Mouse (Mus musculus): Measurements from ENCODE around the gene Gm45140. TPM values are rescaled to one million over a fixed set of nuclear protein-coding genes. Genes with fewer than 3 reads are reported as not detected.

The Gm45140 gene
- polyA plus RNA-seq, 1 experiment from 2014 or later: 2.2 TPM

- Histone ChIP-seq H3K36me3 (no peaks in the 10 kb centered on the region), H3K4me2 (no peak overlapping the region), H3K9me3 (replicated peaks) (no peaks in the 10 kb centered on the region), H3K4me1 (replicated peaks) (0 out of 2 replicates have a peak, but pooled peaks cover 5% of the 10 kb centered on the region), H3K27me3 (no peaks in the 10 kb centered on the region), H3K27ac (no peak overlapping the region), H3K9ac (no peak overlapping the region), H3K4me3 (no peak overlapping the region)
- WGBS: 53% methylated on average over 2 of the region's 2 CpGs
- ATAC-seq (replicated peaks; ENCODE audit: insufficient number of reproducible peaks, insufficient read depth, low FRiP score, low read depth): no peak
Observed at GRCm38 (mm10) chr6:87746849-87747248, 88.7 kb downstream of the Gm45140 start.

GRCm38 (mm10) chr6:87746059-87746458 lies 89.5 kb downstream of the Gm45140 start:
- Histone ChIP-seq H3K4me3 (no peak overlapping the region), H3K9me3 (replicated peaks) (no peaks in the 10 kb centered on the region), H3K27ac (no peak overlapping the region), H3K4me1 (replicated peaks) (0 out of 2 replicates have a peak, but pooled peaks cover 5% of the 10 kb centered on the region), H3K9ac (no peak overlapping the region), H3K4me2 (no peak overlapping the region), H3K36me3 (no peaks in the 10 kb centered on the region), H3K27me3 (no peaks in the 10 kb centered on the region)
- WGBS: 56% methylated on average over 3 of the region's 3 CpGs
- ATAC-seq (replicated peaks; ENCODE audit: insufficient number of reproducible peaks, insufficient read depth, low FRiP score, low read depth): no peak

- Histone ChIP-seq H3K4me3 (no peak overlapping the region), H3K27ac (no peak overlapping the region), H3K36me3 (no peaks in the 10 kb centered on the region), H3K27me3 (no peaks in the 10 kb centered on the region), H3K4me1 (replicated peaks) (peaks cover 8% of the 10 kb centered on the region), H3K4me2 (no peak overlapping the region), H3K9ac (no peak overlapping the region), H3K9me3 (replicated peaks) (no peaks in the 10 kb centered on the region)
- no peak for ATAC-seq (replicated peaks; ENCODE audit: insufficient number of reproducible peaks, insufficient read depth, low FRiP score, low read depth)
- WGBS: 26% methylated on average over 1 of the region's 1 CpGs
Observed at GRCm38 (mm10) chr6:87745301-87745700, 90.3 kb downstream of the Gm45140 start.

GRCm38 (mm10) chr6:87744632-87745031 lies 91.0 kb downstream of the Gm45140 start:
- H3K9ac ChIP-seq: no peak overlapping the region
- H3K9me3 ChIP-seq (replicated peaks): no peaks in the 10 kb centered on the region
- H3K27me3 ChIP-seq: no peaks in the 10 kb centered on the region
- WGBS: 73% methylated on average over 3 of the region's 3 CpGs
- H3K4me3 ChIP-seq: no peak overlapping the region
- no peak overlapping the region for H3K27ac ChIP-seq
- H3K4me1 ChIP-seq (replicated peaks): peaks cover 14% of the 10 kb centered on the region
- no peak overlapping the region for H3K4me2 ChIP-seq
- H3K36me3 ChIP-seq: no peaks in the 10 kb centered on the region
- no peak for ATAC-seq (replicated peaks; ENCODE audit: insufficient number of reproducible peaks, insufficient read depth, low FRiP score, low read depth)

GRCm38 (mm10) chr6:87743281-87743680 lies 92.3 kb downstream of the Gm45140 start:
- no peaks in the 10 kb centered on the region for H3K9me3 ChIP-seq (replicated peaks)
- H3K27me3 ChIP-seq: no peaks in the 10 kb centered on the region
- H3K27ac ChIP-seq: no peak overlapping the region
- no peak for ATAC-seq (replicated peaks; ENCODE audit: insufficient number of reproducible peaks, insufficient read depth, low FRiP score, low read depth)
- H3K4me2 ChIP-seq: no peak overlapping the region
- H3K36me3 ChIP-seq: no peaks in the 10 kb centered on the region
- 69% methylated on average over 5 of the region's 5 CpGs for WGBS
- H3K4me1 ChIP-seq (replicated peaks): peaks cover 21% of the 10 kb centered on the region
- H3K4me3 ChIP-seq: no peak overlapping the region
- H3K9ac ChIP-seq: no peak overlapping the region

GRCm38 (mm10) chr6:87742804-87743203 lies 92.8 kb downstream of the Gm45140 start:
- Histone ChIP-seq H3K27me3 (no peaks in the 10 kb centered on the region), H3K4me3 (no peak overlapping the region), H3K4me1 (replicated peaks) (peaks cover 26% of the 10 kb centered on the region), H3K36me3 (no peaks in the 10 kb centered on the region), H3K27ac (no peak overlapping the region), H3K9ac (no peak overlapping the region), H3K4me2 (no peak overlapping the region), H3K9me3 (replicated peaks) (no peaks in the 10 kb centered on the region)
- WGBS: 78% methylated on average over 5 of the region's 5 CpGs
- no peak for ATAC-seq (replicated peaks; ENCODE audit: insufficient number of reproducible peaks, insufficient read depth, low FRiP score, low read depth)

- no peaks in the 10 kb centered on the region for H3K36me3 ChIP-seq
- no peak overlapping the region for H3K9ac ChIP-seq
- no peaks in the 10 kb centered on the region for H3K27me3 ChIP-seq
- H3K4me3 ChIP-seq: no peak overlapping the region
- H3K27ac ChIP-seq: no peak overlapping the region
- H3K4me1 ChIP-seq (replicated peaks): peaks cover 26% of the 10 kb centered on the region
- no peak for ATAC-seq (replicated peaks; ENCODE audit: insufficient number of reproducible peaks, insufficient read depth, low FRiP score, low read depth)
- no peaks in the 10 kb centered on the region for H3K9me3 ChIP-seq (replicated peaks)
- WGBS: 58% methylated on average over 8 of the region's 8 CpGs
- no peak overlapping the region for H3K4me2 ChIP-seq
Observed at GRCm38 (mm10) chr6:87741978-87742377, 93.6 kb downstream of the Gm45140 start.

- Histone ChIP-seq H3K27me3 (0 out of 2 replicates have a peak, but pooled peaks cover 5% of the 10 kb centered on the region), H3K4me1 (replicated peaks) (peaks cover 23% of the 10 kb centered on the region), H3K4me3 (no peak overlapping the region), H3K36me3 (no peaks in the 10 kb centered on the region), H3K9me3 (replicated peaks) (no peaks in the 10 kb centered on the region), H3K9ac (no peak overlapping the region), H3K4me2 (no peak overlapping the region), H3K27ac (no peak overlapping the region)
- ATAC-seq (replicated peaks; ENCODE audit: insufficient number of reproducible peaks, insufficient read depth, low FRiP score, low read depth): no peak
Observed at GRCm38 (mm10) chr6:87740496-87740895, 95.1 kb downstream of the Gm45140 start.

GRCm38 (mm10) chr6:87739898-87740297 lies 95.7 kb downstream of the Gm45140 start:
- H3K27ac ChIP-seq: peak overlapping the region; percentile 47
- ATAC-seq (replicated peaks; ENCODE audit: insufficient number of reproducible peaks, insufficient read depth, low FRiP score, low read depth): no peak
- H3K9ac ChIP-seq: no peak overlapping the region
- H3K36me3 ChIP-seq: no peaks in the 10 kb centered on the region
- no peaks in the 10 kb centered on the region for H3K9me3 ChIP-seq (replicated peaks)
- 0 out of 2 replicates have a peak, but pooled peaks cover 8% of the 10 kb centered on the region for H3K27me3 ChIP-seq
- H3K4me2 ChIP-seq: no peak overlapping the region
- 25% methylated on average over 6 of the region's 6 CpGs for WGBS
- peaks cover 21% of the 10 kb centered on the region for H3K4me1 ChIP-seq (replicated peaks)
- H3K4me3 ChIP-seq: no peak overlapping the region

Other genes starting within 250 kb of the Gm45140 start
- 1.3 and 1.9 TPM in 2 replicates for gene Prokr1, start 245.1 kb downstream of the Gm45140 start, polyA plus RNA-seq (2015; fragmentation: Nextera tagmentation; extraction: Ambion mirVana)
- 7.0 and 8.7 TPM in 2 replicates for gene Aplf, start 163.6 kb downstream of the Gm45140 start, polyA plus RNA-seq (2015; fragmentation: Nextera tagmentation; extraction: Ambion mirVana)
- gene Efcc1, start 104.9 kb downstream of the Gm45140 start, polyA plus RNA-seq (2015; fragmentation: Nextera tagmentation; extraction: Ambion mirVana): 0.77 and 0.99 TPM in 2 replicates
- gene Gp9, start 57.7 kb downstream of the Gm45140 start, polyA plus RNA-seq (2015; fragmentation: Nextera tagmentation; extraction: Ambion mirVana): 3.9 and 4.2 TPM in 2 replicates
- 8.2 and 10.2 TPM in 2 replicates for gene Rab43, start 23.6 kb downstream of the Gm45140 start, polyA plus RNA-seq (2015; fragmentation: Nextera tagmentation; extraction: Ambion mirVana)
- 22.9 and 23.5 TPM in 2 replicates for gene Isy1, start 3.0 kb upstream of the Gm45140 start, polyA plus RNA-seq (2015; fragmentation: Nextera tagmentation; extraction: Ambion mirVana)
- gene Cnbp, start 15.3 kb upstream of the Gm45140 start, polyA plus RNA-seq (2015; fragmentation: Nextera tagmentation; extraction: Ambion mirVana): 661 and 702 TPM in 2 replicates
- gene Copg1, start 52.0 kb upstream of the Gm45140 start, polyA plus RNA-seq (2015; fragmentation: Nextera tagmentation; extraction: Ambion mirVana): 94.7 and 129 TPM in 2 replicates
- gene Hmces, start 78.1 kb upstream of the Gm45140 start, polyA plus RNA-seq (2015; fragmentation: Nextera tagmentation; extraction: Ambion mirVana): 20.4 and 30.4 TPM in 2 replicates
- 18.1 and 23.2 TPM in 2 replicates for gene H1fx, start 145.8 kb upstream of the Gm45140 start, polyA plus RNA-seq (2015; fragmentation: Nextera tagmentation; extraction: Ambion mirVana)
- gene Rab7, start 209.5 kb upstream of the Gm45140 start, polyA plus RNA-seq (2015; fragmentation: Nextera tagmentation; extraction: Ambion mirVana): 190 and 214 TPM in 2 replicates
- gene Rpn1, start 248.7 kb upstream of the Gm45140 start, polyA plus RNA-seq (2015; fragmentation: Nextera tagmentation; extraction: Ambion mirVana): 166 and 209 TPM in 2 replicates